In genomic region chr5:133744136-133744535, GRCm38 (mm10) we compare ENCODE assay signal across 21 mouse cellular contexts.
"Had no signal": no experiment of that assay in that cellular context is flagged by ENCODE, and none has a peak within 500 bp of the region (broad histone marks: within the 10 kb centered on the region; RNA-seq: fewer than 3 reads in every experiment).

No protein-coding gene starts in this region.

- H3K9ac ChIP-seq: lung, embryonic 15.5 days; midbrain, embryonic 12.5 days; neural tube, embryonic 13.5 days; neural tube, embryonic 15.5 days had no signal

- DNase-seq: lung, adult 2 months; lung, postnatal 14 days; lung, postnatal 36 days; midbrain, embryonic 14.5 days; retina, postnatal 1 day; right cerebral cortex, adult 18-20 months; right cerebral cortex, postnatal 25 days; right cerebral cortex, postnatal 4 days; spleen, adult 18-20 months; thymus, adult 18-20 months; thymus, postnatal 14 days; thymus, postnatal 36 days had no signal

- H3K9me3 ChIP-seq: lung, embryonic 15.5 days; midbrain, embryonic 12.5 days; neural tube, embryonic 13.5 days; neural tube, embryonic 15.5 days had no signal

- H3K27ac ChIP-seq: lung, embryonic 15.5 days; macrophage; midbrain, embryonic 10.5 days; midbrain, embryonic 12.5 days; neural tube, embryonic 13.5 days; neural tube, embryonic 15.5 days had no signal

- H3K36me3 ChIP-seq: lung, embryonic 15.5 days; midbrain, embryonic 10.5 days; midbrain, embryonic 12.5 days; neural tube, embryonic 13.5 days; neural tube, embryonic 15.5 days had no signal

- ATAC-seq: lung, postnatal 0 days; midbrain, embryonic 16.5 days had no signal

- H3K4me3 ChIP-seq: lung, embryonic 15.5 days; midbrain, embryonic 10.5 days; midbrain, embryonic 12.5 days; myocyte; neural tube, embryonic 13.5 days; neural tube, embryonic 15.5 days had no signal

- H3K27me3 ChIP-seq: lung, embryonic 15.5 days; midbrain, embryonic 12.5 days; neural tube, embryonic 13.5 days; neural tube, embryonic 15.5 days had no signal
